Mouse (Mus musculus): ENCODE measurements at regions not wholly inside any gene's neighbourhood (a gene's known extent, or its start where the extent isn't known, plus 50 kb on each side); places are given as distances from the start of the nearest gene placed in this dataset.
A peak's percentile ranks its signal among the peaks of the same experiment; 100 is the strongest.

DNA sequence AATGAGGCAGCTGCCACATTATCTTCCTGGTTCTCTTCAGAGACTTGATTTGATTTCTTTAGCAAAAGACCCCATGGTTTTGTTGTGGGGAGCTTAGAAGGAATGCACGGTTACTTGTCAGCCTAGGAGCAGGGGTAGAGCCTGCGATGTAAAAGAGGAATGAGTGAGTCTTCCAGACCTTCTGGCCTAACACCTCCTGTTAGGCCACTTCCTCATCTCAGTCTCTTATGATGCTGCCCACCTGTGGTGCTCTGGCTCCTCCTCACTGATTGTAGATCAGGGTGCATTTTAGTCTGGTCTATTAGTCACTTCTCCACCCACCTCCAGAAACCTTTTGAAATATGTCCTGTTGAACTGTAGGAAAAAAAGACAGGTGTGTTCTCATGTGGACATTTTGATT lies 113.3 kb upstream of the Prdm1 start:
- DNase-seq (ENCODE audit: low spot score) = no peak

DNA sequence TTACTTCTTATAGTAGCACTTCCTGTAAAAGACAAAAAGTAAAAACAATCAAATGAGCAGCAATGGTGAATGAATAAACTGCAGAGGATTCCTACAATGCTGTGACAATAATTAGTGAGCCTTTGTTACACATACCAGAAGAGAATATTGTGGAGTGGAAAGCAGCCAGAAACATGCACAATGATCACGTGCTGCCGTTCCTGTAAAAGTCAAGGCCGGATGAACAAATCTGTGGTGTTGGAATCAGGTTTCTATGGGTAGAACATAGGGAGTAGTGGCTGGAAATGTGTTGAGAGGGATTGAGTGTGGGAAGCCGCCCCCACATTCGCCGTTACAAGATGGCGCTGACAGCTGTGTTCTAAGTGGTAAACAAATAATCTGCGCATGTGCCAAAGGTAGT lies 112.3 kb upstream of the Prdm1 start:
- no peak for DNase-seq (ENCODE audit: low spot score)

DNA sequence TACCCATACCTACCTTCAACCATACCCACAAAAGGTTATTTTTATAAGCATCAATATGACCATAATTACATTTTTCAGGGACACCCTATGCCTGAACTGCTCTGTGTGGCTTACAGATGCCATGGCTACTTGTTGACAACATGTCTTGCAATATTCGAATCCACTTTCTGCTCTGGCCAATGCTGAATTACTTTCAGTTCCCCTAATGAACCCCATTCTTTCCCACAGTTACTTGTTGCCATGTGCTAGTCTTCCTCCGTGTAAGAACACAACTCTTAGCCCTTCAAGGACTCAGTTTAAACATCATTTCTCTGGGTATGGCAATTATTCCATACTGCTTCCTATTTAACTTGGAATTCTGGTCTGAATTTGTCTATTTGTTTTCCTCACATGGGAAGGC lies 110.4 kb upstream of the Prdm1 start:
- DNase-seq (ENCODE audit: low spot score) = no peak

DNA sequence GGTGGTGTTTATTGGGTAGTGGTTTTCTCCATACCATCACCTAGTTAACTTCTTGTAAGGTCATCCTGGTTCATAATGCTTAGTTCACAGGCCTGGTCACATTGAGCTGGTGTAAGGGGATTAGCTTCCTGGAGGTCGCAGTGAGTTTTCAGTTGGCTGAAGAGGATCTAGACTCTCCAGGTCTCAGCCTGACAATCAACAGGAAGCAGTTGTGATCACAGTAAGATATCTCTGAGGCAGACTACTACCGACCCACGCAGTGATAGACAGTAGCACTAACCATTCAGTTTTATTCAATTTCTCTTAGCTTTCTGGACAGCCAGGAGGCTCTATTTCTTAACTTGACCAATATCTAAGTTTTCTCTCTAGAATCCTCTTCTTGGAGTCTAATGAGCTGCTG lies 108.5 kb upstream of the Prdm1 start:
- DNase-seq (ENCODE audit: low spot score) = no peak

DNA sequence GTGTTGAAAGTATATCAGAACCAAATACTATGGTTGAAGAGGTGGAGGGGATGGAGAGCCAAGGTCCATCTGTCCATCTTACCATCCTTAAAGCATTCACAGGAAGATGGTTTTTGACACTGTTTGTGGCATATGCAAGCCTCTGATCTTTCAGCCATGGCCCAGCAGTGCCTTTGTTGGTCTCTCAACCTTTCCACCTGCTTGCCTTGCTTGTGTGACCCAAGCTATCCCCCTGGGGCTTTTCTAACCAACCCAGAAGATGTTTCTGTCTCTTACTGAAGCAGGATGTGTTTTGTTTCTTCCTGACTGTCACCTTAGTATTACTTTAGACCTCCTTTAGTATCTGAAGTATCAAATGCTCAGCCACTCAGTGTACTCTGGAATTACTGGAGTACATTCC lies 107.8 kb upstream of the Prdm1 start:
- no peak for DNase-seq (ENCODE audit: low spot score)

DNA sequence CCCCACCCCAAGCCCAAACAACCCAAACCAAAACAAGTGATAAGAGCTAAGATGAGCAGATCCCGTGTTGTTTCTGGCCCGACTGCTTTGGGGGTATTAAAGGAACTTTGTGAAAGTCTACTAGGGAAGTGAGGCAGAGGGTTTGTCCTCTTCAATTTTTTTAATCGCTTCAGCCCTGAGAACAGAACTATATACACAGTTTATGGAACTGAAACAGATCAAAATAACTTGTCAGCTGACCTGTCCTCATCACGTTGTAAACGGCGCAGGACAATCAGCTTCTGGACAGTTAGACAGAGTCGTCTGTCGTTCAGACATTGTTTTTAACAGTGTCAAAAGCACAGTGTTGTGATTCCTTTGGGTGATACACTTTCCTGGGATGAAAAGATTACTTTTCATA lies 103.3 kb upstream of the Prdm1 start:
- DNase-seq (ENCODE audit: low spot score) = no peak

DNA sequence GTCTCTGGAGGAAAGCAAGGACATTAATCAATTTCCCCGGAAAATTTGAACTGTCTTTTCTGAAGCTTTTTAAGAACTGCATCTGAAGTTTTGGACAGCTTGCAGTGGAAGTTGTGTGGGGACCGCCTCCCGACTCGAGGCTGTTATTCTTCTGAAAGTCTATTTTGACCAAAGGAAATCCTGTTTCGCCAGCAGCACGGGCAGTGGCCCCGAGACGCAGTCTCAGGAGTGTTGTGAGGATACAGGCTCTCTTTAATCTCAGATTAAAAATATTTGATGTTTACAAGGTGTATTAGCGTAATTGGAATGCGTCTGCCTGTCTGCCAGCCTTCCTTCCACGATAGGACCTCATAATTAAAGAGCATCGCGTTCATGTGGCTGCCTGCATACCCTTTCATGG lies 102.2 kb upstream of the Prdm1 start:
- DNase-seq (ENCODE audit: low spot score) = no peak

DNA sequence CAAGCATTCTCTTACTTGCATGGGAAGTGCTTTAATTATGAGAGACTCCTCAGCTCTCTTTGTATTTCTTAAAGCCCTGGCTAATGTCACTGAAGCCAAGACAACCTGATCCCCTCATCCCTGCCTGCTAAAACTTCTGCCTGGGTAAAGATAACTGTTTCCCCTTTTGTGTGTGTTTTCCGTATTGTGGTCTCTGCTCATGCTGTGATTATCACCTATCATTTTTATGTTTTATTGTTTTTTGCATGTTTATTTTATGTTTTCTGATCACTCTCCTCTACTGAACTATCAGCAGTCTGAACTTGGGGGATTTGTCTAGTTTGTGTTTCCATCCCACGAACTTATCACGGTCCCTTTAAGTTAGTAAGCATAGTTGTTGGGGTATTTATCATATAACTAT lies 100.1 kb upstream of the Prdm1 start:
- DNase-seq (ENCODE audit: low spot score) = no peak

DNA sequence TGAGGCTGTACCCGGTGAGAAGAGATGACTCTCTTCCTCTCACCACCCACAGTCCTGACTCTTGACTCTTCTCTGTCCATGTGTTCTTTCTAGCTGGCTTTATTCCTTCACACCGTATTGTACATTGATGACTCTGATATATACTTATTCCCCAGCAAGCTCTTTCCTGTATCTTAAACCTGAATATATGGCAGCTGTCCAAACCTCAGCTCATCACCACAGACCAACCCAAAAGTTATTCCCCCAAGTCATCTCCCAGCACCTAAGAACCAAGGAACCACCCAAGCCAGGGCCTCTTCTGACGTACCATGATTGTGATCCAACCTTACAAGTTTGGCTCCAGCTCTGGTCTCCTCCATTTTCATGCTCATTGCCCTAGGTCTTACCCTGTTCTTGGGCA lies 99.1 kb upstream of the Prdm1 start:
- no peak for DNase-seq (ENCODE audit: low spot score)

DNA sequence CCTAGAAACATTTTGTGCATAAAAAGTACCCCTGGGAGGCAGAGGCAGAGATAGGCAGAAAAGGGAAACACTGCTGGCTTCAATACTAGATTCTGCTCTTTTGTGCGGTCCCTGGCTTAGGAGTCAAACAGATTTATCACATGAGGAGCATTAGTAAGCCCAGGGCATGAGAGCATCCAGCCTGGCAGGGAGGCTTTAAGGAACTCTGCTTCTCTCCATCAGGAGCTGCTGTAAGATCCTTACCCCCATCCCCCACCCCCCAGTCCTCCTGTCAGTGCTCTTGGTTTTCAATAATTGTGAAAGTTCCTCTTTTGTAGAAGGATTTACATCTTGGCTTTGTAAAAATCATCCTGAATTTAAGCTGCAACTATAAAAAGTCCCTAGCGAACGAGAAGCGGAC lies 97.2 kb upstream of the Prdm1 start:
- DNase-seq (ENCODE audit: low spot score) = no peak

DNA sequence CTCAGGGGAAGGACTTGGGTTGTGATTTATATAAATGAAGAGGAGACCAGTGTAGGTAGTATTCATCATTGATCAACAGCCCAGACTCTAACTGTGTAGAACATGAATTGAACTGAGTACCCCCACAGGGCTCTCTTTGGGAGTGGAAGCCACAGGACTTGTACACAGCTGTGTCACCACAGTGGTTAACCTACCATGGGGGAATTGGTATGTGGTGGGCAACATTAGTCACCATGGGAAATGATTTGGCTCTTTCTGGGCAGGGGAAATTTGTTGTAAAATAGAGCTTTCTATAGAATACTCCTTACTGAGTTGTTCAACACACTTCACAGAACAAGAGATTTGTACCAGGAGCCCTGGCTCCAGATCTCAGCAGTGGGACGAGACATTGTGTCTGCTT lies 87.3 kb upstream of the Prdm1 start:
- no peak for DNase-seq (ENCODE audit: low spot score)

DNA sequence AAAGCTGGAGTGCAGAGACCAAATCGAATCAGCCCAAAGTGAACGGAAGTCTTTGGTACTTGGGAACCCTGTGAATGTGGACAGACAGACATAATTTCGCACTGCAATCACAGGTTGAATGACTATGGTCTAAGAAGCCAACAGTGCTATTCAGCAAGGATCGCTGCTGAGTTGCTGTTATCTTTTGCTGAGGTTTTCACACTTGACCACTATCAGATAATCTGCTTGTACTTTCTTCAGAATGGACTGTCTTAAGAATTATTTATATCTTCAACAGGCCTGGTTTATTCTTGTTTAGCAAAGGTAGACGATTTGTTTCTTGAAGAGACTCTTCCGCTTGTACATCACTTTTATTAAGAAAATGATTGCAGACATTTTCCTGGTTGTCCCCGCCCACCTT lies 84.3 kb upstream of the Prdm1 start:
- no peak for DNase-seq (ENCODE audit: low spot score)

DNA sequence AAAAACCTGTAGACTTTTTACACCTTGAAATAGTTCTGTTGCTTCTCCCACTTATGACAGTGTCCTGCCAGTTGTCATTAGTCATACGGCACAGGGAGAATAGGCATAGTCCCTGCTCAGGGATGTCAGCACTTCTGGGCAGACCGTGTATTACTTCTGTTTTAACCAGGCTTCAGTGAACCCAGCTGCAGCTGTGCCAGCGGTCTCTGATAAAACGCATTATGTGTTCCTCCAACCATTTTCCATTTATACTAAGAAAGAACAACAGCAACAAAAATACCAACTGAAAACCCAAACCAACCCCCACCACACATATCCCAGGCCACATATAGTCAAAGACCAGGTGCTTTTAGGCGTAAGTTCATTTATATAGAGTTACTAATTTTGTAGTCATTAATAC lies 83.1 kb upstream of the Prdm1 start:
- DNase-seq (ENCODE audit: low spot score) = no peak

DNA sequence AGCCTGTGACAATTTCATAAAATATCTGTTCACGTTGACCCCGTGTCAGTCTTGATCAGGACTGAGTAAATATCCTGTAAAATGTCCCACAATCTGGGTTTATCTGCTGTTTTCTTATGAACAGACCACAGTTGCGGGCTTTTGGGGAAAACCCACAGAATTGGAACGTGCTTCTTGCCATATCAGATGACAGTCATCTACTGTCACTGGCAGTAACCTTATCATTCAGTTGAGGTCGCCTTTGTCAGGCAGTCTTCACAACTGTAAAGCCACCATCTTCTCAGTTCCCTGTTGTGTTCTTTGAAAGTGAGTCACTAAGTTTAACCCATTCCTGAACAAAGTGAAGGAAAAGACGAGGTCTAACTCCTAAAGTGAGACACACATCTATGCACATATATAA lies 80.9 kb upstream of the Prdm1 start:
- DNase-seq (ENCODE audit: low spot score) = peak; percentile 14

DNA sequence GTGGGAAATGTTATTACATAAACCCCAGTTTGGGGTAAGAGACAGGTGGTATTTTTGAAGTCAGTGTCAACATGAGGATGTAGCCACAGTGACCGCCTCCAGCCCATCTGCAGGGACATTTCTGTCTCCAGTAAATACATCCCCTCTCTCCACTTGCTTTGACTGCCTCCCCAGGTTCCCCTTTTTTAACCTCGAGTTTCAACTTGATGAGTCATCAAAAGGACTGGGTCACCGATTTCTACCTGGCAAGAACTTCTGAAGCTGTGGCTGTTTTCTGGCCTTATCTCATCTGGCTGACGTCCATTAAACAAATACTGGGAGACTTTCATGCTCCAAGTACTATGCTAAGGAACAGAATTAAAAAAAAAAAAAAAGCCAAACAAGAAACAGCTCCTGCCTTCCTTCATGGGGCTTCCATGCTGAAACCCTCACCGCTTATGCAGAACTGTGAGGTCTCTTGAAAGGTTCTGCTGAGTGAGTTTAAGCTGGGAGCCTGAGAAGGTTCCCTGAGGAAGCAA lies 79.1 kb upstream of the Prdm1 start:
- no peak for DNase-seq (ENCODE audit: low spot score)

DNA sequence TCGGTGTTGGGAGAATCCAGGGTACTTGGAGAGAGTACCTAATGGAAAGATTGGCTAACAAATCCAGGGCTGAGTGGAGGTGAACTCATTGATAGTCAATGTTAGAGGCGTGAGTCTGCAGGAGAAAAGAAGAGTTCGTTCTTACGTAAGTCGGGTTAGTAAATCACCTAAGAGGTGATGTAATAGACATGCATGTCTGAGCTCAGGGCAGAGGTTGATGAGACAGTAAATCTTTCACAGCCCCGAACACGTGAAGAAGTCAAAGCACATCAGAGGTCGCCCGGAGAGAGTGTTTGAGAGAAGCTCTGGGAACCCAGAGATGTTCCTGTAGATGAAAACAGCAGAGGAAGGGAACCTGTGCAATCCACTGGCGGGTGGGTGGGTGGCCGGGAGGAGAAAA lies 76.2 kb upstream of the Prdm1 start:
- DNase-seq (ENCODE audit: low spot score) = no peak

DNA sequence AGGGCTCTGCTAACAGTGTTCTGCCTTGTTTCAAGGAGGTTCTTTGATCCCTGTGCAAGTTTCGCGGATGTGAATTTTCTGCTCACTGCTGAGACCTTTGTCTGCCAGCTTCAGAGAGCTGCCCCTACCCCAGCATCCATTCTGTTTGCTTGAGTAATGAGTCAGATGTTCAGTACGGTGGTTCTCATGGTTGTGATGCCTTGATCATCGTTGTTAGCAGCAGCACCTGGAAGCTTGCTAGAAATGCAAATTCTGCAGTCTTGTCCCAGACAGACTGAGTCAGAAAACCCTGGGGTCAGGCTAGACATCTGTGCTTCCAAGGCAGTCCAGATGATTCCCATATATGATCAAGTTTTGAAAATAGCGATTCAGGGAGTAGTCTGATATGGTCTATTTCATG lies 75.2 kb upstream of the Prdm1 start:
- DNase-seq (ENCODE audit: low spot score) = no peak

DNA sequence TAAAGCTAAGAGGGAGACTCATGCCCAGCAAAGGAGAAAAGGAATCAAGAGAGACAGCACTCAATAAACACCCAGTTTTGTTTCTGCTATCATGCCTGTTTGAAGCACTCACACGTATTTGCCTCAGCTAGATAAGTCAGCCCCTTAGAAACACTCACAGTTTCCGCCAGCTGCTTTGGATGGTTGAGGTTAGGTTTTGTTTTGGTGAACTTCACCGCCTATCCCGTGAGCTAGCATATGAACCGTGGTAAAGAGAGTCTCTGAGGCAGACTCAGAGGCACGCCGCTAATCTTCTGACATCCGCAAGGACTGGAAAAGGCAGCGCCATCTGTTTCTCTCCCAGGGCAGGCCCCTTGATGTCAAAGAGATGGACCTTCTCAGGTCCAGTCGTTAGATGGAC lies 73.2 kb upstream of the Prdm1 start:
- no peak for DNase-seq (ENCODE audit: low spot score)

DNA sequence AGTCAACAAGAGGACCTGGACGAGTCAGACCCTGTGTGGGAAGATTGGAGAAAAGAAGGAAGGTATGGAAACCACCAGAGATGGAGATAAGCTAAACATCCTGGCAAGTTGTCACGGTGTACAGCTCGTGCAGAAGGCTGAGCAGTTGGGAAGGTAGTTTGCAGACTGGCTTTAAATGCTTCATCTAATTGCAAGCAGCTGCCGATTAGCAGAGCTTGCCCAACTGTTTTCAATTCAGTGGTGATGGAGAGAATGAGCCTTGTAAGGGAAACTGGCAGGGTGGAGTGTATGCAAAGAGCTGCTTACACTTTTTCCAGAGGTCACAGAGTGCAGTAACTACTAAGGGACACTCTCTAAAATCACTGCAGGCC lies 71.6 kb upstream of the Prdm1 start:
- no peak for DNase-seq (ENCODE audit: low spot score)

DNA sequence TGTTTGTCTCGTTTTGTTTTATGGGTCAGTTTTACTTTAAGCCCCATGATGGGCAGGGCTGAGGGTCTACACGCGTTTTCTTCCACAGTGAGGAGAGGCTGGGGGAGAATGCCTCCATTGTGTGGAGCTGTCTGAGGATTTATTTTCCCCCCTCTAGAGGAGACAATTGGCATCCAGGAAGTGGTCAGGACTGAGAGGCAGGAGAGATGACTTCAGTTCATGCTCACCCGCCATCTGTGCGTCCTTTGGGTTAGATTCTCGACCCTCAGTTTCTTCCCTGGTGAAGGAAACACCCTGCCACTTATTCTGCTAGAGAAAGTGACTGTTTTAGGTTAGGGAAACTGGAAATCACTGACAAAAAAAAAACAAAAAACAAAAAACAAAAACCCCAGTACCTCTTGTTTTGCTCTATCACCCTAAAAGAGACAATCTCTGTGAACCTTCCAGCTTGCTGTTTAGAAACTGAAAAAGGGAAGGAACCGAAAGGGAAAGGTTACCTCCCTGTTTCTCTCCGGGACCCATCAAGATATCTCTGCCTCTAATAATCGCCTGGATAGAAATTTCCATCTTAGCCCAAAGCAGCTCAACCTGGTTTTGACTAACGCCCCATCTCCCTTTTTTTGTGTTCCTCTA lies 71.1 kb upstream of the Prdm1 start:
- no peak for DNase-seq (ENCODE audit: low spot score)

DNA sequence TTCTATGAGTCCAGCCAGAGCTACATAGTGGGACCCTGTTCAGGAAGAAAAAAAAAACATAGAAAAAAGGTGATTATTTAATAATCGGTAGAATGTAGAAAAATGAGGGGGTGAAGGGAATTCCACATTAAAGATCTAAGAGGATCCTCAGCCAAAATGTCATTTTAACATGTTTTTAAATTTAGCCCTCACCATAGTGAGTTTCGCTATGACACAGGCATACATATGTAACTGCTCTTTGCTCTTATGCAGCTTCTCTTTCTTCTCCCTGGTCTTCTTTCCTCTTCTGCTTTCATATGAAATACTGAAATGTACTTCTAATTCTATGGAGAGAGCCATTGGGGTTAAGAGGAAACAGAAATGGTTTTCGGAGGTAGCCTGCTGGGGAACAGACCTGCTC lies 70.3 kb upstream of the Prdm1 start:
- DNase-seq (ENCODE audit: low spot score) = no peak

DNA sequence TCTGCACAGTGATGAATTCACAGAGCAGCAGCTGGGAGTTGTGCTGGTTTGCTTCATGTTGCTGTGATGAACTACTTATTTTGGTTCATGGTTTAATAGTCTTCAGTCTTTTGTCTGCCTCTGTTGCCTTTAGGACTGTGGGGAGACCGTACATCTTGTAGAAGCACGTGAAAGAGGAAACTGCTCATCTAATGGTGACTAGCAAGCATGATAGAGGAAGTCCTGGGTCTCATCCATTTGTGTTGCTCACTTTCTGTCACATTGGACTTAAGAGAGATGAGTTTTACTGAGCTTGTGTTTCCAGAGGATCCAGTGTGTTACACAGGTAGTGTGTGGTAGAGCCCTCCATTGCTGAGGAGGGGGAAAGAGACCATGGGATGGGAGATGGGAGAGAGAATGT lies 67.6 kb upstream of the Prdm1 start:
- DNase-seq (ENCODE audit: low spot score) = no peak

DNA sequence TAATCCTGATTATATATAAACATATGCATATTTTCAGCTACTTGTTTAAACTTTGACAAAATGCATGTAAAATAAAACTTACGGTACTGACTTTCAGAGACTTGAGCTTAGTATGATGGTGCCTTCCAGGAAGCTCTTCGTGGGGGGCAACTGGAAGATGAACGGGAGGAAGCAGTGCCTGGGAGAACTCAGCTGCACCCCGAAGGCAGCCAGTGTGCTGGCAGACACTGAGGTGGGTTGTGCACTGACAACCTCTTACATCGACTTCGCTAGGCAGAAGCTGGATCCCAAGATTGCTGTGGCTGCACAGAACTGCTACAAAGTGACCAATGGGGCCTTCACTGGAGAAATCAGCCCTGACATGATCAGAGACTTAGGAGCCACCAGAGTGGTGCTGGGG lies 61.5 kb upstream of the Prdm1 start:
- no peak for DNase-seq (ENCODE audit: low spot score)

DNA sequence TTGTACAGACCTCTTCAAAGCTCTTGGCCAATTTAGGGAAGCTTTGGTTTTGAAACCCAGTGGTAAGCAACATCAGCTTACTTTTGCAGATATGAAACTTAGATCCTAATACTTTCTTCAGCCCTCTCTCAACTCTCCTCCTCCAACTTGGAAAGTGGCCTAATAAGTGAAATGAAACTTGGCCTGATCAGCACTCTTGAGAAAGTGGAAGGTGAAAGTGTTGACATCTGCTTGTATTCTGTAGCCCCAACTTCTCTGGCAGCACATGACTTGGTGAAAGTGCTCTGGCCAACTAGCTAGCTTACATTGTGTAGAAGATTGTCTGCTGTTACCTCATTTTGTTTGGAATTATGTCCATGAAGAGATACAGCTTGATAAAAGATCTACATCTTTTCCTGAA lies 61.1 kb upstream of the Prdm1 start:
- DNase-seq (ENCODE audit: low spot score) = no peak

DNA sequence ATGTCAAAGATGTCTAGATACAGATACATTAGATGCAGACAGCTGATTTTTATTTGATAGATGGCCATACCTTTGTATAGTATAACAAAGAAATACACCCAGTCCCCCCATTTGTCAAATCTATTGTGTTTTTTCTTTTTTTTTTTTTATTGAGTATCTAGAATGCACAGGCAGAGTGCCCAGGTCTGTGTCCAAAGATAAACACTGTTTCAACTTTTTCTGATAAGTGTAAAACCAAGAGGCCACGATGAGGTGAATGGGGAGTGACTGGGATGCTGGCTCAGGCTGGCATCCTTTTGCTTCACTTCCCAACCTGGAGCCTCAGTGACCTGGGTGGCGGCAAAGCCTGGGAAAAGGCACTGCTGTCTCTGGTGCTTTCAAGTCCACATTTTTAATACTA lies 54.4 kb upstream of the Prdm1 start:
- DNase-seq (ENCODE audit: low spot score) = peak; percentile 21

Measured in c-Kit-positive CD71-positive TER-119-positive erythroid progenitor cells, embryonic 14.5 days (primary cell).